In genomic region chr2:28299346-28299745, GRCm38 (mm10) we compare ENCODE assay signal across 25 mouse cellular contexts.
DNase-seq lines count a peak whose midpoint lies in the region; ATAC-seq and TF ChIP-seq lines count a peak whose summit lies in the region.
"Had no signal": no experiment of that assay in that cellular context is flagged by ENCODE, and none has a peak within 500 bp of the region (broad histone marks: within the 10 kb centered on the region; RNA-seq: fewer than 3 reads in every experiment).

No protein-coding gene starts in this region.

- peaks cover 22% of the 10 kb centered on the region; the same call in 1 of the 2 replicates for H3K27me3 ChIP-seq in heart, embryonic 10.5 days (ENCODE audit: insufficient read depth, poor library complexity, severe bottlenecking)
- 0 out of 2 replicates have a peak, but pooled peaks cover 3% of the 10 kb centered on the region for H3K27me3 ChIP-seq in embryonic facial prominence, embryonic 10.5 days (replicated peaks; ENCODE audit: low read depth, poor library complexity, severe bottlenecking)
- H3K27me3 ChIP-seq in limb, embryonic 12.5 days, result no peaks in the 10 kb centered on the region
- H3K27me3 ChIP-seq in cerebellum, adult 2 months (ENCODE audit: control insufficient read depth, insufficient read depth, low read length), result no peaks in the 10 kb centered on the region
- H3K27me3 ChIP-seq: heart, embryonic 15.5 days; liver, embryonic 13.5 days; stomach, embryonic 15.5 days had no signal

- no peaks in the 10 kb centered on the region for H3K9me3 ChIP-seq in heart, embryonic 10.5 days
- no peaks in the 10 kb centered on the region for H3K9me3 ChIP-seq in embryonic facial prominence, embryonic 10.5 days
- no peaks in the 10 kb centered on the region for H3K9me3 ChIP-seq in limb, embryonic 12.5 days
- H3K9me3 ChIP-seq: forebrain, embryonic 10.5 days; forebrain, embryonic 15.5 days; heart, embryonic 15.5 days; liver, embryonic 13.5 days; midbrain, embryonic 13.5 days; stomach, embryonic 15.5 days had no signal

- 78% methylated on average over 2 of the region's 2 CpGs for WGBS in heart, embryonic 10.5 days
- 88% methylated on average over 2 of the region's 2 CpGs for WGBS in embryonic facial prominence, embryonic 10.5 days
- WGBS in limb, embryonic 12.5 days, result 93% methylated on average over 2 of the region's 2 CpGs
- WGBS in cerebellum, adult 2 months, result 96% methylated on average over 2 of the region's 2 CpGs

- DNase-seq in heart, embryonic 10.5 days (ENCODE audit: low spot score), result no peak
- no peak for DNase-seq in heart, postnatal 36 days
- DNase-seq in adrenal gland, postnatal 14 days, result peak; percentile 48
- DNase-seq in embryonic facial prominence, embryonic 10.5 days (ENCODE audit: low spot score), result no peak
- no peak for DNase-seq in cerebellum, adult 2 months
- DNase-seq in right cerebral cortex, adult 18-20 months, result no peak
- no peak for DNase-seq in cerebellum, adult 11 months
- DNase-seq: cerebellum, postnatal 10 days; gastrocnemius, postnatal 14 days; kidney, adult 9 months; kidney, postnatal 14 days; liver, embryonic 13.5 days; lung, adult 18-20 months; right cerebral cortex, postnatal 14 days had no signal

- H3K36me3 ChIP-seq in heart, embryonic 10.5 days, result no peaks in the 10 kb centered on the region
- no peaks in the 10 kb centered on the region for H3K36me3 ChIP-seq in embryonic facial prominence, embryonic 10.5 days (replicated peaks)
- H3K36me3 ChIP-seq in limb, embryonic 12.5 days, result no peaks in the 10 kb centered on the region
- H3K36me3 ChIP-seq: forebrain, embryonic 10.5 days; forebrain, embryonic 15.5 days; heart, embryonic 15.5 days; liver, embryonic 13.5 days; midbrain, embryonic 13.5 days; stomach, embryonic 15.5 days had no signal

- no peak for TF ChIP-seq POLR2A in cerebellum, adult 2 months (IDR thresholded peaks at IDR 0.05; ENCODE audit: borderline replicate concordance, insufficient read depth, low read length)

- peaks cover 7% of the 10 kb centered on the region for H3K4me1 ChIP-seq in heart, embryonic 10.5 days
- H3K4me1 ChIP-seq in embryonic facial prominence, embryonic 10.5 days, result peaks cover 42% of the 10 kb centered on the region
- H3K4me1 ChIP-seq in limb, embryonic 12.5 days (replicated peaks), result peaks cover 46% of the 10 kb centered on the region
- H3K4me1 ChIP-seq in cerebellum, adult 2 months (ENCODE audit: control insufficient read depth, insufficient read depth, low read length), result no peaks in the 10 kb centered on the region
- H3K4me1 ChIP-seq: liver, embryonic 13.5 days; stomach, embryonic 15.5 days had no signal

- H3K27ac ChIP-seq in heart, embryonic 10.5 days, result 0 out of 2 replicates have a peak overlapping the region, but pooled peaks have one; percentile 17
- H3K27ac ChIP-seq in embryonic facial prominence, embryonic 10.5 days (replicated peaks), result 0 out of 2 replicates have a peak overlapping the region, but pooled peaks have one; percentile 1
- peak overlapping the region; percentile 64 for H3K27ac ChIP-seq in limb, embryonic 12.5 days
- H3K27ac ChIP-seq in cerebellum, adult 2 months (ENCODE audit: insufficient read depth, low read length), result no peak overlapping the region
- H3K27ac ChIP-seq: forebrain, embryonic 15.5 days; heart, embryonic 15.5 days; hindbrain, embryonic 14.5 days; liver, embryonic 13.5 days; macrophage; midbrain, embryonic 13.5 days; stomach, embryonic 15.5 days had no signal

- H3K4me2 ChIP-seq in limb, embryonic 12.5 days, result no peak overlapping the region
- H3K4me2 ChIP-seq: forebrain, embryonic 15.5 days; heart, embryonic 15.5 days; hindbrain, embryonic 14.5 days; liver, embryonic 13.5 days; midbrain, embryonic 13.5 days; stomach, embryonic 15.5 days had no signal

- intact Hi-C loops in heart, postnatal 36 days (cut with DNase I), result no loop called here

- no peak for TF ChIP-seq CTCF in cerebellum, adult 2 months (IDR thresholded peaks at IDR 0.05; ENCODE audit: borderline replicate concordance, insufficient read depth, low read depth, low read length)

- no peak overlapping the region for H3K9ac ChIP-seq in limb, embryonic 12.5 days (replicated peaks)
- H3K9ac ChIP-seq: forebrain, embryonic 15.5 days; heart, embryonic 15.5 days; hindbrain, embryonic 14.5 days; liver, embryonic 13.5 days; midbrain, embryonic 13.5 days; stomach, embryonic 15.5 days had no signal

- H3K4me3 ChIP-seq in heart, embryonic 10.5 days, result no peak overlapping the region
- no peak overlapping the region for H3K4me3 ChIP-seq in embryonic facial prominence, embryonic 10.5 days
- no peak overlapping the region for H3K4me3 ChIP-seq in limb, embryonic 12.5 days (replicated peaks)
- H3K4me3 ChIP-seq in cerebellum, adult 2 months (replicated peaks; ENCODE audit: insufficient read depth, low read depth, low read length), result no peak overlapping the region
- H3K4me3 ChIP-seq: forebrain, embryonic 10.5 days; forebrain, embryonic 15.5 days; heart, embryonic 15.5 days; liver, embryonic 13.5 days; midbrain, embryonic 13.5 days; stomach, embryonic 15.5 days had no signal

- no peak for ATAC-seq in limb, embryonic 12.5 days (ENCODE audit: insufficient number of reproducible peaks, insufficient read depth, low FRiP score, low TSS enrichment, low read depth)
- ATAC-seq: CD4-positive, CD25-positive, alpha-beta regulatory T cell, adult 4 months; forebrain, embryonic 15.5 days; intestine, postnatal 0 days; lung, postnatal 0 days; midbrain, embryonic 13.5 days had no signal
